Mouse (Mus musculus) heart, adult 11 months (tissue): ENCODE measurements around the gene Pgap2.

Experiments
- DNase-seq: peaks from one replicate; pipeline ENCODE4 v3.0.0; 2022

Gene Pgap2

DNA sequence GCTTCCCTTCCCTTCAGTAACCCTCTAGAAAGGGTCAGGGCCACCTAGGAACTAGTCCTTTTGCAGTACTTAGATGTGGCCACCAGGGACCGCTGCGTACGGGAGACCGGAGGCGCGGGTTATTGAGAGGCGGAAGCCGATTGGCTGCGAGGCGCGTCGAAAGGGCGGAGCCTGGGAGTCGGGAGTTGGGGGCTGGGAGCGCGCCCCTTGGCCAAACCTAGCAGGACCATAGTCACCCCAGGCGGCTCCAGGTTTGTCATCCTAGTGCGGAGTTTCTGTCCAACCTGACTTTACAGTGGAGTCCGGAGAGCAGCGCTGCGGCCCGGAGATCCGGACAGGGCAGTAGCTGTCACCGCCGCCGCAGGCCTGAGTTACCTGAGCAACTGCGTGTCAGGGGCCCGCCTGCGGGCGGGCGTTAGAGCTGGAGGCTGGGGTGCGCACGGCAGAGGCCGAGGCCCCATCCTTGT, 57.1 kb downstream of the Pgap2 start:
- peak; percentile 99 for DNase-seq

DNA sequence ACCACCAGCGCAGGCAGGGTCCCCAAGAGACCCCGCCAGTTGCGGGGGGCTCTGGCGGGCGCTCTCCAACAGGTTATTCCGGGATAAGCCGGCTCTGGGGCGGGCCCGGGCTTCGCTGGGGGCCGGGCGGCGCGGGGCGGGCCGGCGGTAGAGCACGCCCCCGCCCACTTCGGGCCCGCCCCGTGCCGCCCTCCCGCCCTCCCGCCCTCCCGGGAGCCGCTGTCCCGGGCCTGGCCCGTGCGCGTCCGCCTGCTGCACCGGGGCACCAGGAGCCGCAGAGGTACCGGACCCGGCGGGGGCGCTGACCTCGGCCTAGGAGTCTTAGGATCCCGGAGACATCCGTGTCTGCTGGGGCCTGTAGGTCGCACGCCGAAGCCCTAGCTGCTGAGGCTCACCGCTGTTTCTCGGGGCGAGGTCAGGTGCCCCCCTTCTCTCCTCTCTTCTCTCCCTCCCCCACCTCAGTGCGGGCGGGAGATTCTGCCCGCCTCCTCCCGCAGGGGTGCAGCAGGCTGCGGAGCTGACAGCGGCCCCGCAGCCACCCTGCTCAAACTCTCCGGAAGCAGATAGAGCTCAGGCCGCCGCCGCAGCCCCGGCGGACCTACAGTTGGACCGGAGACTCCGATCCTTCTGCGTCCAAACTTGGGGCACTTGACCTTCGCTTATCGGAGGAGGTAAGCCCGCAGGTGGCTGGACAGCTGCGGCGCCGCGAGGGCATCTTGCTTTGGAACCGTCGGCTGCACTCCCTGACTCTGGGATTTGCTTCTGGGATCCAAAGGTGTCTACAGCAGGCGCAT, 57.8 kb downstream of the Pgap2 start, which contains the start of gene Stim1:
Gene Stim1, plus strand, starts transcription at position 206 of the 794 bp plus-strand sequence.
- peak; percentile 98 for DNase-seq

DNA sequence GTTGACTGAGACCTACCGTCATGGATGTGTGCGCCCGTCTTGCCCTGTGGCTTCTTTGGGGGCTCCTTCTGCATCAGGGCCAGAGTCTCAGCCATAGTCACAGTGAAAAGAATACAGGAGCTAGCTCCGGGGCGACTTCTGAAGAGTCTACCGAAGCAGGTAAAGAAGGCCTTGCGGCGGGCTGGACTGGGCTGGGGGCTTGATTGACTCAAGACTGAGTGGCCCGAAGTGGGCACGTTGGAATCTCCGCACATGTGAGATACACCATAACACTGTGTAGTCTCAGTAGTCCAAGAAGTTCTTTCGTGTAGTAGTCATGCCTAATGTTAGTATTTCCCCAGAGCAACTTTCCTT, 58.4 kb downstream of the Pgap2 start:
- no peak for DNase-seq

DNA sequence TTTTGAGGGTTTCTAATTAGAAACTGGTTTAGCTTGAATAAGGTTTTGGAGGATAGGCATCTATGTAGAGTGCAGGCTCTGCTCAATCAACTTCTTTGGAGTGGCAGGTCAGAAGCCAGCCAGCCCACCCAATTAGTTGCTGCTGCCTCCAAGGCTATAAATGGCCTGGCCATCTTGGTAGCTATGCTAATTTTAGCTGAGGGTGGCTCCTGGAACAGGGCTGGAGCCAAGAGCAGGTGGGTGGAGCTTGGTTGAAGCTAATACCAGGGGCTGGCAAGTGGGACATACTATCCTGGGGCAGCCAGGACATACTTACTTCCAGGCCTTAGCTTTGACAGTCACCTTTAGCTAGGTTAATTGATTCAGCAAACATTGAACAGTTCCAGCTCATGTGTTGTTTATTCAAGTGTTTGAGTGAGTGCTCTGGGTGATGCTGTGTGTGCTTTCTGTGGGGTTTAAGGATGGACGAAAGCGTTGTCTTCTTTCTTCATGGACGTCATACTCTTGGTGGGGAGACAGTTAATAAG, 62.5 kb downstream of the Pgap2 start:
- peak; percentile 95 for DNase-seq

DNA sequence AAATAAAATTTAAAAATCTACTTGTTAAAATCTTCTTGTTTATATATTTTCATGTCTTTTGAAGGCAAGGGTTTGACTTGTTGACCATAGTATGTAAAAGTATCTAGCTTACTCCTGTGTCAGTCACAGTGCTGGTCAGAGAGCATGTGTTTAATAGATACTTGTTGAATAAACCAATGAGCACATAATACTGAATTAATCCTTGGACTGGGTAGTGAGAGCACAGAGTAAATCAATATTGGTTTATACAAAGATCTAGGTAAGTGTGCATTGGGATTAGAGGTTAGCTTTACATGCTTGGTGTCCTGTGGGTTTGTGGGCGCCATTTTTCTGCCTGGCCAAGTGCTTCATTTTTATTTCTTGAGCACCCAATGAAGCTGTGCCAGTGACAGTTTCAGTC, 71.4 kb downstream of the Pgap2 start:
- peak; percentile 66 for DNase-seq

DNA sequence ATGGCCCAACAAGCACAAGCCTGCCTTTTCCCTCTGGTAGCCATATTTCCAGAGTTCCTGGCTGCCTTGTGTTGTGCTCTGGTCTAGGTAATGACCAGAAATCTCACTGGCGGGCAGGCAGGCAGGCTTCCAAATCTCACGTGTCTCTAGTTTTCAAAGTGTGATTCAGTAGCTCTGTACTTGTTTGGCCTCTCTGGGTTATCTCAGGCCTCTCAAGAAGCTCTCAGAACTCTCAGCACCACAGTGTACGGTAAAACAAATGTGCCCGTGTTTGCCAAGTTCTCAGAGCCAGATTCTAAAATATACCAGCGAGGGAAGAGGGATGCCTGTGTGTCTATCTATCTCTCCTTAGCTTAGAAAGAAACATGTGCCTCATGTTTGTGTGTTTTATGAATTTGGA, 72.3 kb downstream of the Pgap2 start:
- DNase-seq = peak; percentile 94
